Mouse (Mus musculus): ENCODE results near the gene Fbxo47. TPM values are rescaled to one million over a fixed set of nuclear protein-coding genes. Genes with fewer than 3 reads are reported as not detected.

Fbxo47 gene
- 1 to 10 TPM in 1 of 2 experiments, under 1 TPM in 1; 0.58 to 1.2 TPM for total RNA-seq (2021)
- long read RNA-seq, experiment 1, partial matches to known transcripts: 0 of 2 reads
- long read RNA-seq, experiment 1, other reads (novel, unspliced or antisense): 2 of 2 reads
- long read RNA-seq, experiment 2, partial matches to known transcripts: 0 of 7 reads
- long read RNA-seq, experiment 2, other reads (novel, unspliced or antisense): 7 of 7 reads

GRCm38 (mm10) chr11:97883918-97884600 is at the start of gene Fbxo47:
Gene Fbxo47, minus strand, starts transcription at chr11:97884154.
- DNase-seq (ENCODE audit: low spot score in 2 of 2): peak; percentile 90 to 93

GRCm38 (mm10) chr11:97933553-97933952 is 49.6 kb upstream of the Fbxo47 start:
- no peak for DNase-seq (ENCODE audit: low spot score in 2 of 2)

GRCm38 (mm10) chr11:97928905-97929304 is 45.0 kb upstream of the Fbxo47 start:
- no peak for DNase-seq (ENCODE audit: low spot score in 2 of 2)

- peak in 1 of 2 experiments; percentile 18 for DNase-seq (ENCODE audit: low spot score in 2 of 2)
These were observed 40.3 kb upstream of the Fbxo47 start for GRCm38 (mm10) chr11:97924217-97924616.

- DNase-seq (ENCODE audit: low spot score in 2 of 2): no peak
These were observed 39.7 kb upstream of the Fbxo47 start for GRCm38 (mm10) chr11:97923639-97924038.

GRCm38 (mm10) chr11:97915974-97916503 is 32.1 kb upstream of the Fbxo47 start:
- no peak for DNase-seq (ENCODE audit: low spot score in 2 of 2)

GRCm38 (mm10) chr11:97915471-97915870 is 31.5 kb upstream of the Fbxo47 start:
- no peak for DNase-seq (ENCODE audit: low spot score in 2 of 2)

- no peak for DNase-seq (ENCODE audit: low spot score in 2 of 2)
These were observed 29.2 kb upstream of the Fbxo47 start for GRCm38 (mm10) chr11:97913111-97913510.

GRCm38 (mm10) chr11:97908634-97909348 is 24.8 kb upstream of the Fbxo47 start:
- no peak for DNase-seq (ENCODE audit: low spot score in 2 of 2)

- DNase-seq (ENCODE audit: low spot score in 2 of 2): no peak
These were observed 24.0 kb upstream of the Fbxo47 start for GRCm38 (mm10) chr11:97907935-97908334.

GRCm38 (mm10) chr11:97906905-97907304 is 23.0 kb upstream of the Fbxo47 start:
- no peak for DNase-seq (ENCODE audit: low spot score in 2 of 2)

GRCm38 (mm10) chr11:97905941-97906340 is 22.0 kb upstream of the Fbxo47 start:
- DNase-seq (ENCODE audit: low spot score in 2 of 2): no peak

- DNase-seq (ENCODE audit: low spot score in 2 of 2): no peak
These were observed 21.6 kb upstream of the Fbxo47 start for GRCm38 (mm10) chr11:97905540-97905939.

- no peak for DNase-seq (ENCODE audit: low spot score in 2 of 2)
These were observed 20.8 kb upstream of the Fbxo47 start for GRCm38 (mm10) chr11:97904801-97905200.

GRCm38 (mm10) chr11:97901806-97902205 is 17.9 kb upstream of the Fbxo47 start:
- no peak for DNase-seq (ENCODE audit: low spot score in 2 of 2)

- DNase-seq (ENCODE audit: low spot score in 2 of 2): peak; percentile 85 to 90
These were observed 15.9 kb upstream of the Fbxo47 start for GRCm38 (mm10) chr11:97899822-97900221.

GRCm38 (mm10) chr11:97897568-97898185 is 13.7 kb upstream of the Fbxo47 start:
- no peak for DNase-seq (ENCODE audit: low spot score in 2 of 2)

- peak in 1 of 2 experiments; percentile 1 for DNase-seq (ENCODE audit: low spot score in 2 of 2)
These were observed 12.7 kb upstream of the Fbxo47 start for GRCm38 (mm10) chr11:97896655-97897054.

GRCm38 (mm10) chr11:97891821-97892220 is 7.9 kb upstream of the Fbxo47 start:
- DNase-seq (ENCODE audit: low spot score in 2 of 2): peak in 1 of 2 experiments; percentile 10

- no peak for DNase-seq (ENCODE audit: low spot score in 2 of 2)
These were observed 1.5 kb upstream of the Fbxo47 start for GRCm38 (mm10) chr11:97885296-97885915.

Data from adrenal gland, adult 18-20 months (tissue).